Mouse (Mus musculus): ENCODE measurements around the gene Cbx4.

The Cbx4 gene

DNA sequence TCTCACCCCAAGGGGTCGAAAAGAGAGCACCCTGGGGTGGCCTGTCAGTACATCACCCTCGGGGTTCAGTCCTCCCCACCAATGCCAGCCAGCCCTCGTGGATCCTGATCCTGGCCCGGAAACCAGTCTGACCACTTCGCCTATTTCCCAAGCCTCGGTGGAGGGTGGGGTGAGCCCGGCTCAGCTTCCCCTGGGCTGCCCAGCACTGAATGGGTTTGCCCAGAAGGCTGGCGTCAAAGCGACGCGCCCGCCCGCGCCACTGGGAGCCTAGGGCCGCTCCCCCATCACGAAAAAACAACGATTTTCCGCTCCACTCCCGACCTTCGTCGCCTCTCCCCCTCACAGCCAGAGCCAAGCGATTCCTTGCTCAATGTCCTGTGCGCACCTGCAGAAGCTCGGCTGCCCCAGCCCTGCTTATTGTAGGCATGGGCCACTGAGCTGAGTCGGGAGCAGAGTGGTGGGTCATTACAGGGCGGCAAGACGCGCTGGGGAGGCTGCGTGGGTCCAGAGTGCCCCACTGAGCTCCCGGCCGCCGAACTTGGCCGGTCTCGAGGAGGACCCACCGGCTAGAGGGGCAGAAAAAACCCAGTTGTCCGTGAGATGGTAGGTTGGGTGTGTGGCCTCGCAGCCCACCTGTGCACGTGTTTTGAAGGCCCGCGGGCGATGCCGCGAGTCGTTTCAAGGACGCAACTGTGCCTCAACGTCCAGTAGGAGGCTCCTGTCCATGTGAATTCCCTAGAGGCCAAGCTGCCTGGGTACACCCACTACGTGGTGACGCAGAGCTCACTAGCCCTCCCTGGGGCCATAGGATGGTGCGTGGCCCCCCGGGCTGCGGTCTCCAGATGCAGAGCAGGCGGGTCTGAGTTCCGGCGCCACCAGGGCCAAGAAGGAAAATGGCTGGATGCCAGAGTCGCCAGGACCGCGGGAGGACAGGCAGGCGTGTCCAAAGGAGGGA, 27.7 kb downstream of the Cbx4 start:
- DNase-seq (ENCODE audit: low read depth in 2 of 2, low spot score in 2 of 2) = no peak

DNA sequence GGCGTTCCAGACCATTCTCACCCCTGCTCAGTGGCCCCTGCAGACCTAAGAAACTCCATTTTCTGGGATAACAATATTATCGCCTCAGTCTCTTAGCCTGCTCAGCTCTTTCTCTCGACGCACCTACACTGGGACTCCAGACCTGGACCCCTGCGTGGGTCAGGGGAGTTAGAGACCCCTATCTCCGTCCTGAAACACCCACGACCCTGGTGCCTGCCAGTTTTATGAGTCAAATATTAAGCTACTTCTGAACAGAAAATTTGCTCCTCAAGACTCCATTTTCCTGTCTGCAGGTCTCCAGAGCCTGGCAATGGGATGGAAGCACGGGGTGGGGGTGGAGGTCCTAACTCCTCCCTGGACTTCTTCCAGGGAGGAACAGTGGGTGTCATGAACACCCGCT, 28.7 kb downstream of the Cbx4 start:
- no peak for DNase-seq (ENCODE audit: low read depth in 2 of 2, low spot score in 2 of 2)

DNA sequence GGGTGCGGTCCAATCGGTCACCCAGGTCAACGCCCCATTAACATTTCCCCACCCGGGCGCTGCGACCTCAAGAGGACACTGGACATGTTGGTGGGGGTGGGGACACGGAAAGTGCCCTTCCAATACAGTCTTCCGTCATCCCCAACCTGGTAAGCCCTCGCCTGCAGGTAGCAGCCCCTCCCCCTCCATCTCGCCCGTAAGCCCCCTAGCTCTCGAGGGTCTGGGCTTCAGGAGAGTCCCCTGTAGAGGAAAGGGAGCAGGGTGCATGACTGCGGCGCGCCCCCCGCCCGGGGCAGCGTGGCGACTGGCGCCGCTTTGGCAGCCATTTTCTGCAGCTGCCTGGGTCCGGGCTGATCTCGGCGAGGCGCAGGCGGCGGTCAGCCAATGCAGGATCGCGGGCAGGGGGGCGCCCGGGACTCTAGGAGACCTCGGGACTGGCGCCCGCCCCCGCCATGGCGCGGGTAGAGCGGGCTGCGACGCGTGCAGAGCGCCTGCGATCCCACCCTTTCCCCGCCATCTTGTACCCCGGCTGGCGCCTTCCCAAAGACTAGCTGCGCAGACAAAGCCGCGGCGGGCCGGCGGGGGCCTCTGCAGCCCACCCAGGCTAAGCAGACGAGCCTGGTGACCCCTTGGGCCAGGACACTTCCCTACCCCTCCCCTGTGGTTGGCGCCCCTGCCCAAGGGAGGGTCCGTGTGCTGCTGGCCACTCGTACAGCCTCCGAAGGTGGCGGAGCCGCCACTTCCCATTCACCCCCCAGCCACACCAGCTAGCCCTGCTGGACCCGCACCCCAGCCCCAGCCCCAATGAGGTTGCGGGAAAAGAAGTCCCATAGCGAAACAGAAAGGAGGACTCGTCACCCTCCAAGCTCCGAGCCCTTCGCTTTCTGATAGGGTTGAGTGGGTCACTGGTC, 29.5 kb downstream of the Cbx4 start:
- DNase-seq (ENCODE audit: low read depth in 2 of 2, low spot score in 2 of 2) = peak in 1 of 2 experiments; percentile 52

DNA sequence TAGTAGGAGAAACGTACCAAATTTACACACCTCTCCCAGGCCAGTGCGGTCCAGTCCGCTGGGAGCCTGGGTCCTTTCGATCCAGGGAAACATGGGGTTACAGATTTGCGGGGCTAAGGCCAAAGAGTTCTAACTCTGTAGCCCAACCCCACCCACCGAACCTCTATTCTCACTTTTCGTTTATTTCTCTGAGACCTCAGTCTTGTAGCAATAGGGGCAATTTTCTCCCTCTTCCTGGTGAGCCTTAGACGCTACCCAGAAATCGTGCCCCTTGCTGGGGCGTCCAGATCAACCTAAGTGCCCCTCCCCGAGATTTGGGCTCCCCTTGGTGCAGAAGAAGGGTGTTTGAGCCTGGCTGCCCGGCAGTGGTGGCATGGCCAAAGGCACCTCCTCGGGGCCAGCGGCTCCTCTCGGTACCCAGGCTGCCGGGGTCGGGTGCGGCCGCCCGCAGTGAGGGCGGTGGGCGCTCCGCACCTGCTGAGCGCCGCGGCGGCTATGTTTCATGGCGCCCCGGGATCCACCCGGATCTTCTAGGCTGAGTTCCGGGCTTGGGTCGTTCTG, 30.4 kb downstream of the Cbx4 start:
- no peak for DNase-seq (ENCODE audit: low read depth in 2 of 2, low spot score in 2 of 2)

DNA sequence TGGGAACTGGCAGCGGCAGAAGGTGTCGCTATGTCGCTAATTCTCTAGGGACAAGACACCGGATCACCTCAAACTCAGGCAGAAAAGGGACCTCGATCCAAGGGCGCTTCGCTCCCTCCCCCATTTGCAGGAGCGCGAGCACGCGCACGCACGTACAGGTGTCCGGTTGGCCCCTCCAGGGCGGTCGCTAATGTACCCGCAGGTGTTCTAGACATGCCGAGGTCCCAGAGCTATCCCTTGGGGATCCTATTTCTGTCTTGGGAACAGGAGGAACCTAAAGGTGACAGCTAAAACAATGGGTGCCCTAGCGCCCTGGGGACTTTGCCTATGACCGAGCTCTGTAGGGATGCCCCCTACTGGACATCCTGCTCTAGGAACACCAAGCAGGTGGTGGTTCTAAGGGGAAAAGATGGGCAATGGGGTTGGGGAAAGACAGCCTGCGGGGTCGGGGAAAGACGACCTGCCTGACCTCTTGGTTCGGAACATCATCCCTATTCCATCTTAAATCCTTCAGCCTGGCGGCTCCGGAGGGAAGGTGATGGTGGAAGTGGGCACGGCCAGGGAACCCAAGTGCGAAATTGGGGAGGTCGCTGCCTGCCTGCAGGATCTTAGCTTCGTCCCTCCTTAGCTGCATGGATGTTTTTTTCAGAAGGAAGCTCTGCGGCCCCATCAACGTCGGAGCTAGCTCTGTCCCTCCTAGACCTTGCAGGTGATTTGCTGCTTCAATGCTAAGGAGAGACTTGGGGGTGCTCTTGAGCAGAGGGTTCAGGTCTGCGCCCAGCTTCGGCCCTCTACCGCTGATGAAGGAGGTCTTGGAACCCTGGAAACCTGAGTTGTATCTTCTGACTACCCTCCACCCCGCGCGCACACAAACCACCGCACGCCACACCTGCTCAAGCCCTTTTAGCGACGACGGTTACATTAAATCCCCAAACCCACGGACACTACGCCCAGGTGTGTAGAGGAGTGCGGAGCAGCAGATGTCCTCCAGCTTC, 31.4 kb downstream of the Cbx4 start:
- peak; percentile 46 to 62 for DNase-seq (ENCODE audit: low read depth in 2 of 2, low spot score in 2 of 2)

DNA sequence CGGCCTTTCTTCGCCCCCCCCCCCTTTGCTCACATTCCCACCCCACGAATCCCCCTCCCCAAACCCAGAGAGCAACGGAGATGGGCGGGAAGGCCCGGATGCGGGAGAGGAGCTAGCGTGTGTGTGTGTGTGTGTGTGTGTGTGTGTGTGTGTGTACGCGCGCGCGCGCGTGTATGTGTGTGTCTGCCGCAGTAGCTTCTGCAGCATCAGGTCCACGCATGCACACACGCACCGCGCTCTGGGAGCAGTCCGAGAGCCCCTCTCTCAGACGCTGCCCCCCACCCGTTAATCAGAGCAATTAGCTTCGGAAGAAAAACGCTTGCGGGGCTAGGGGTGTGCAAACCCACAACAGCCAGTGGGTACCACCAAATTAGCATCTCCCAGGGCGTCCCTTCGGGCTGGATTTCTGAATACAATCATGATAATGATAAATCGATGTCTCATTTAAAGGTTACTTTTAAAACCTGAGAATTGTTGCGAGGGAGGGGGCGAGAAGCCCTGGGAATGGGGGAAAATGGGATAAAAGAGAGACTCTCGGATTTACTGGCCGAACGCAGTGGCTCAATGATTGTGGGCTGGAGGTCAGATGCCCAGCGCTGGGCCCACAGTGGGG, 32.2 kb downstream of the Cbx4 start:
- DNase-seq (ENCODE audit: low read depth in 2 of 2, low spot score in 2 of 2) = peak in 1 of 2 experiments; percentile 41

DNA sequence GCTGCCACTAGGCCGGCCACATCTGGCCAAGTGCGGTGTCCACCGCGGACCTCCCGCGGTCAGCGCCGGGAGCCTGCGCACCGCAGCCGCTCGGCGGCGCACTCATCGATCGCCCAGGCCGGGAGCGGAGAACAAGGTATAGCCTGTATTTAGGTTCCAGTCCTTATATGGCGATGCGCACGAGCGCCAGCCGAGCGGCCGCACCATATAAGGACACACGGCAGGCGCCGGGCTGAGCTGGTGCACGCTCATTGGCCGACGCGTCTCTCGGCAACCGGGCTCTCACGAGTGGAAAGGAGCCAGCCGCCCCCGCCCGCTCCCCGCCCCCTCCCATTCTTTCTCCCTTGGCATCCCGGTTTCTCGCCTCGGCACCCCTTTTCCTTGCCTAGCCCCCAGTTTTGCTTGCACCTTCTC, 32.8 kb downstream of the Cbx4 start:
- DNase-seq (ENCODE audit: low read depth in 2 of 2, low spot score in 2 of 2) = peak; percentile 77

DNA sequence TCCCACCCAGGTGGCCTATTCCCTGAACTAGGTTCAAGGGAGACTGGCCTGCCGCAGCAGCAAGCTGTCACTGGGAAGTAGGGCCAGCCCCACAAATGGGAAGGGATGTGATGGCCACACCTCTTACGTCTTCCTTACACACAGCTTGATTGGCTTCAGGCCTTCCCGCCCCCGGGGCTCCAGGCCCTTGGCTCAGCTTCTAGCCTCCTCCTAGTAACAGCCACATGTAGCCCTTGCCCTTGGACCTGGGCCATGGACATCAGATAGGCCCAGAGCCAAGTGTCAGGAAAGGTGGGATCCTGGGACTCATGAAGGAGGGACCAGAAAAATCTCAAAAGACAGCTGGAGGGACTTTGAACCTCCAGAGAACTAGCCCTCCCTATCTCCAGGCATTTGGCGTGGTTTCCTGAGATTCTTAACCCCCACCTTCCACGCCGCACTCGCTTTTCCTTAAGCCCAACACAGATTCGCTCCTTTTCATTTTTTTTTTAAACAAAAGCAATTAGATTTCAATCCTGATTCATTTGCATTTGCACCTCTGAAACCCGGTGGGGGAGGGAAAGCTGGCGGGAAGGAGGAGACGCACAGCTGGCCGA, 33.3 kb downstream of the Cbx4 start:
- DNase-seq (ENCODE audit: low read depth in 2 of 2, low spot score in 2 of 2) = no peak

DNA sequence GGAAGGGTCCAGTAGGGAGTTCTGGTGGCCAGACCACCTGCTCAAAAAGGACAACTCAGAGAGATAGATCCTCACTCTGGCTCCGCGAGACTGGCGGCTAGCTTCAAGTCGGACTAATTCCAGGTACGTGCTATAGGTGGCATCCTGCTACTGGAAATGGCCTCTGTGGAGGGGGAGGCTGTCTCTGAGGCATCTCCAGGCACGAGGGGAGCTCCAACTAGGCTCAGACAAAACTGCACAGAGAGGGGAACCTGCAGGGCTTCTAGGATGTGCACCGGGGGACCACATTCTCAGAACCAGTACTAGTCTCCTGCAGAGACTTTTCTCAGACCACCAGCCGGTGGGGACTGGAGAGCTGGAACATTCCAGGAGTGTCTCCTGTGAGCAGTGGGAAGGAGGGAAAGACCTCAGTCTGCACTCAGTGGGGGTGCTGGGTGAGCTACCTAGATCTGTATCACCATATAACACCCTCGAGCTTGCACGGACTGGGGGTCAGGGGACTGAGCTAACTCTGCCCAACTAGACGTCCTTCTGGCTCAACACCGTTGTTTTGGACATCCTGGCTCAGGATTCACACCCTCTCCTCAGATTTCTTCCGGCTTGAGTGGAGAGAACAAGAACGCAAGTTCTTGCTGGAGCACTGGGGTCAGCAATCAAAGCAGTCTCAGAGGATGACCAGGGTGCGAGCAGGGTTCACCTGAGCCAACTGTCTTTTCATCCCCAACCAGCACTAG, 33.9 kb downstream of the Cbx4 start:
- DNase-seq (ENCODE audit: low read depth in 2 of 2, low spot score in 2 of 2) = peak in 1 of 2 experiments; percentile 60

DNA sequence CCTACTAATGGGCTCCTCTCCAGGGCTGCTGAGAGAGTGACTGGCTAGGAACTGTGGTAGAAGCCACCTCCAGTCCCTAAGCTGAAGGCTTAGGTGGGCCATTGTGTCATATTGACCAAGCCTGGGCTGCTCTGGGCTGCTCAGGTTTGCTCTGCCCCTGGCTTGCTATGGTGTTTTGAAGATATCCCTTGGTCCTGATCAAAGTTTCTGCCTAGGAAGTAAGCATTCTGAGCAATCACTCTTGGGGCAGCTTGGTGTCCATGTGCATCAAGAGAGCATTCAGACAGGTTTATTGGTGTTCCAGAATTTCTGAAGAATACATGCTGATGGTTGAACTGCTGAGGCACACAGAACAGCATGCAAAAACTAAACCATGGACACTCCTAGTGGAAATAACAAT, 34.6 kb downstream of the Cbx4 start:
- DNase-seq (ENCODE audit: low read depth in 2 of 2, low spot score in 2 of 2) = no peak

DNA sequence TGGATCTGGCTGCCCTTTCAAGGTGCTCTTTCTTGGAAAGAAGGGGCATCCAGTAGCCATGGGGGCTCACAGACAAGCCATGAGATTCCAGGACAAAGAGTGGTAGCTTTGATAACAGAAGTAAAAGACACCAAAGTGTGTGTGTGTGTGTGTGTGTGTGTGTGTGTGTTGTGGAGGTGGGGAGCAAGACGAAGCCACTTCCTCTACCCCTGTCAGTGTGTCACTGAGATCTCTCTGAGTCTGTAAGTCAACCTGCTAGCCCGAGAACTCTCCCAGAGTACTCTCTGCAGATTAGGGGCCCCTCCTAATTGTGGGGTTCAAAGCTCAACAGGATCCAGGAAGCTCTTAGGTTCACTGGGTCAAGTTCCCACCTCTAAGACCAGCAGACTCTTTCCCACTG, 35.7 kb downstream of the Cbx4 start:
- DNase-seq (ENCODE audit: low read depth in 2 of 2, low spot score in 2 of 2) = peak in 1 of 2 experiments; percentile 53

DNA sequence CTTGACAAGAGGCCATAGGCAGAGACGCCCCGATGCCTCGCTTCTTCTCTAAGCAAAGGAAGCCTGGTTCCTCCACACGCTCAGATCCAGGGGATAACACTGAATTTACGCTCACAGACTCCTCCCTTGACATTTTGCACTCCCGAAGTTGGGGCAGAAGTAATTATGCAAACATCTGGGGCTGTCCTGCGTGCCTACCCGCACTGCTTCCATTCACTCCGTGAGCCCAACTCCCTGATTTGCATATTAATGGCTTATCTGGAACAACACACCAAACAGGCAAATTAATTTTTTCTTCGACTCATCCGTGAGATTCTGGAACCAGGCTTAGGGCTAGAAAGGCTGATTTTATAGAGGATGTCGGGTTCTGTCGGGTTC, 37.9 kb downstream of the Cbx4 start:
- no peak for DNase-seq (ENCODE audit: low read depth in 2 of 2, low spot score in 2 of 2)

DNA sequence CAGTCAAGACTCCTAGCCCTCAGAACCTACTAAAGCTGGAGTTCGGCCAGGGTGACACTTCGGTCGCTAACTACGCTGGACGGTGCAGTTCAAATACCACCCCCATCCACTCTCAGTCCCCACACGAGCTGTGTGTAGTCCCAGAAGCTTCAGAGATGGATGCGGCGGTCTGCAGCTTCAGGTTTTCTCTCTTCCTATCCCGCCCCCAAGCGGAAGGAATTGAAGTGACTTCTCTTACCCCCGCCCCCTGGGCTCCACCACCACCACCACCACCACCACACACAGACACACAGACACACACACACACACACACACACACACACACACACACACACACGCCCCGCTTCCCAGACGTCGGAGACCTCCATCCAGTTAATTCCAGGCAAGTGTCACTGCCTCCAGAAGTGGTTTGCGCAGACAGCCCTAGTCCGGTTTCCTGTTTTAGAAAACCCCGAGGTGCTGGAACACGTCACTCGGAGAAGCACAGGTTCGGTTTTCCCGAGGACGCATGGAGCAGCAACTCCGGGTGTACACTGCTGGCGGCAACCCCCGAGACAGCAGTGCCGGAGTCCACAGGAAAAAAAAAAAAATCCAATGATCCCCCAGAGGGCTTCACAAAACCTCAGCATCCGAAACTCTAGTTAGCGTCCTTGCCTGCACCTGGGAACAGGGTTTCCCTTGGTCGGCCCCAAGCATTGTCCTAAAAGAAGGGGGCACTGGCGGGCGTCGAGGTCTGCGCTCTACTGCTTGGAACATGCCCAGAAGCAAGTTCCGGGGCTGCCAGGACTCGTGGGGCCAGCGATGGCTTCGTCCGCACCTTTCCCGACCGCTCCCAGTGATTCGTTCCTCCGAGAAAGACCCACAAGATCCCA, 38.5 kb downstream of the Cbx4 start:
- no peak for DNase-seq (ENCODE audit: low read depth in 2 of 2, low spot score in 2 of 2)

DNA sequence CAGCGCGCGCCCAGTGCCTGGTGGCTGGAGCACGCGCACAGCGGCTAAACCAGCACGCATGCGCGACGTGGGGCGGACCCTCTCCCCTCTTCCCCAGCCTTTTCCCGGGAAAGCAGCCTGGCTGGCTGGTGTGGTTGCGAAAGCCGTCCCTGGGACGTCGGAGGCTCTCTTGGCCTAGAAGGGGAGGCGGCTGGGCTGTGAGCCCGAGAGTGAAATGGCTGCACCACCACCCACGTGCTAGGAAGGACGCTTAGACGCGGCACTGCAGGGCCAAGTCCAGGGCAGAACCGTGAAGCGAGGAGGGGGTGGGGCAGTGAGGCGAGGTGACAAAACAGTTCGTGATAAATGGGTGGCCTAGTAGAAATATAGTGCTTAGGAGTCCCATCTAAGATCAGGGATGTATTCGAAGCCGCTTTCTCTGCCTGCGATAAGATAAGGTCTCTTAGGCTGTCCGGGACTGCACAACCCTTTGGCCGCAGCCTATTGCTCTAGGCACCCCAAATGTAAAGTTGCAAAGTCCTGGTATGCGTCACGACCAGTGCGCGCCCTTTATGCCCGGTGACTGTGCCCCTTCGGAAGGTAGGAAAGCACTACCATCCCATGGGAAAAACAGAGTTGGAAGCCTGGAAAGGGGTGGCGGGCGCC, 39.3 kb downstream of the Cbx4 start:
- no peak for DNase-seq (ENCODE audit: low read depth in 2 of 2, low spot score in 2 of 2)

DNA sequence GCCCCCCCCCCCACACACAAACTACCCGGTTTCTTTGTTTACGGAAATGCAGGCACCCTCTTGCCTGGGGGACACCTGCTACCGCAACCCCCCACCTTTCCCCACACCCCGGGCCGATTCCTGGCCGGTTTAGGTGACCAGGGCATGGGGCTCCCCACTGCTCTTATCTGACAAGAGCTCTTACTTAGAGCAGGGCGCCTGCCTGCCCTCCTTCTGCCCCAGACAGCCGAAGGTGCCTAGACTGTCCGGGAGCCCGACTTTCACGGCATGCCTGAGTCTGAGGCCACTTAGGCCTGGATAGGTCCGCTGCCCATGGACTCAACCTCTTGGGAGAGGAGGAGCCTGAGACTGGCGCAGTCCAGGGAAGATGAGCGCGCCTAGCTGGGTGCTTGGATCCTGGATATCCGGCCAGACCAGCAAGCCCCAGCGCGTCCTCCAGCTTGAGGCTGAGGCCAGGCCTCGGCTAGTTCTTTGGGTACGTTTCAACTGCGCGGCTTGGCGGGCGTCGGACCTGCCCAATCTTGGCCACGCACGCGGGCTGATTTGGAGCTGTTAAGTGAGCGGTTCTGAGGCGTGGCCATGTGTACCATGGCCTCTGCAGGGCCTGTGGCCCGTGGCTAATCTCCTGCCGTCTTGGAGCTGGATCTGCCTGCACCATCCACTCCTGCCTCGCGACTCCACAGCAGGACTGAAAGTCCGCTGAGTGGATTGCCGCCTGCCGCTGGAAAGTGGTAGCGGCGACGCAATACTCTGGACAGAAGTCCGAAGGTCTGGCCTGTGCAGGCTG, 41.3 kb downstream of the Cbx4 start:
- DNase-seq (ENCODE audit: low read depth in 2 of 2, low spot score in 2 of 2) = no peak

DNA sequence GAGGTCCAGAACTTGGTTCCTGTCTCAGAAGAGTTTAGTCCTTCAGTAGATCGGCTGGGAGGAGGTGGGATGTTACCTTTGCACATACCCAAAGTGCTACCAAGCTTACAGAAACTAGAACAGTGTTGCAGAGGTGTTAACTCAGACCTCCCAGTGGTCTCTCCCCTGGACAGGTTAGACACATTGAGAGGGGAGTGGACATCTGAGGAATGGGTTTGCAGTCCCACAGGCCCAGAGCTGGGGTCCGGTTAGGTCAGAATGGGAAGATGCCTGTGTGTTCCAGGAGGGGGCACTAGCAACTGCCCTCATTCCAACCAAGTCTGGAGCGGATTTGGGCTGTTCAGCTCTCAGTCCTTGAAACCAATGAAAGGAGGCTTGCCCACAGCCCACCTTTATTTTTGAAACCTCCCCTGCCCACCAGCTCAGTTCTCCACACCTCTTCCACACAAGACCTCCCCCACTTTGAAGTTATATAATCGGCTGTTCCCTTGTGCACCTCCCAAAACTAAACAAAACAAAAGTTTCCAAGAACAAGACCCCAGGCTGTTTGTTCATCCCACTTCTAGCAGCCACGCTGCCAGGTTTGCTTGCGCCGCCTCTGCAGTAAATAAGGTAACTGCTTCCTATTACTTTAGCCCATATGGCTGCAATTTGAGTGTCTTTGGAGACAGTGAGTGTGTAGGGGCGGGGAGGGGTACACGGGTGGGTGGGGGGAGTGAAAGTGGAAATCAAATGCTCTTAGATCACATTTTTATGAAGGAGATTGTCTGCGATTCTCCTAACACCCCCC, 42.1 kb downstream of the Cbx4 start:
- no peak for DNase-seq (ENCODE audit: low read depth in 2 of 2, low spot score in 2 of 2)

All from CD8-positive naive resting alpha-beta T cell, adult 2 months (primary cell).